Mouse (Mus musculus): ENCODE results near the gene Gpsm2.

GRCm38 (mm10) chr3:108717896-108718502 is 4.1 kb downstream of the Gpsm2 start:
- no peak for TF ChIP-seq CTCF (IDR thresholded peaks at IDR 0.05; ENCODE audit: low read depth)
- no peak for TF ChIP-seq EP300 (IDR thresholded peaks at IDR 0.05; ENCODE audit: low read depth)

All from liver, embryonic 14.5 days (tissue).